18 mouse cellular contexts compared by ENCODE assay signal in genomic region chr3:131248444-131248843, GRCm38 (mm10).
"Had no signal": no experiment of that assay in that cellular context is flagged by ENCODE, and none has a peak within 500 bp of the region (broad histone marks: within the 10 kb centered on the region; RNA-seq: fewer than 3 reads in every experiment).

No protein-coding gene starts in this region.

- H3K27me3 ChIP-seq: limb, embryonic 13.5 days; liver, embryonic 13.5 days; midbrain, embryonic 12.5 days; midbrain, embryonic 15.5 days; neural tube, embryonic 12.5 days; neural tube, embryonic 15.5 days had no signal

- ATAC-seq: intestine, postnatal 0 days; lung, postnatal 0 days; midbrain, embryonic 15.5 days had no signal

- H3K9me3 ChIP-seq: liver, embryonic 13.5 days; midbrain, embryonic 12.5 days; midbrain, embryonic 15.5 days; neural tube, embryonic 12.5 days; neural tube, embryonic 15.5 days had no signal

- H3K36me3 ChIP-seq: midbrain, embryonic 12.5 days; midbrain, embryonic 15.5 days; neural tube, embryonic 15.5 days had no signal

- H3K27ac ChIP-seq: kidney, postnatal 0 days; layer of hippocampus, adult 2 months; limb, embryonic 13.5 days; liver, embryonic 13.5 days; macrophage; midbrain, embryonic 12.5 days; midbrain, embryonic 15.5 days; neural tube, embryonic 12.5 days; neural tube, embryonic 15.5 days had no signal

- H3K4me2 ChIP-seq: limb, embryonic 13.5 days; liver, embryonic 13.5 days; lung, embryonic 14.5 days; midbrain, embryonic 12.5 days; midbrain, embryonic 15.5 days; neural tube, embryonic 12.5 days; neural tube, embryonic 15.5 days had no signal

- H3K9ac ChIP-seq: limb, embryonic 13.5 days; liver, embryonic 13.5 days; lung, embryonic 14.5 days; midbrain, embryonic 12.5 days; midbrain, embryonic 15.5 days; neural tube, embryonic 12.5 days; neural tube, embryonic 15.5 days had no signal

- DNase-seq: kidney, adult 2 months; kidney, postnatal 25 days; layer of hippocampus, adult 9-11 months; left cerebral cortex, postnatal 4 days; liver, embryonic 13.5 days; lung, embryonic 14.5 days; thymus, adult 18-20 months; thymus, postnatal 36 days had no signal

- H3K4me3 ChIP-seq: layer of hippocampus, adult 2 months; limb, embryonic 13.5 days; liver, embryonic 13.5 days; midbrain, embryonic 12.5 days; midbrain, embryonic 15.5 days; neural tube, embryonic 12.5 days; neural tube, embryonic 15.5 days had no signal

- H3K4me1 ChIP-seq: midbrain, embryonic 12.5 days; midbrain, embryonic 15.5 days; neural tube, embryonic 12.5 days; neural tube, embryonic 15.5 days had no signal
